Mouse (Mus musculus) stomach, postnatal 0 days (tissue): ENCODE data around the gene Bbof1. TPM values are rescaled to one million over a fixed set of nuclear protein-coding genes. Genes with fewer than 3 reads are reported as not detected.
A peak's percentile ranks its signal among the peaks of the same experiment; 100 is the strongest.

Experiments used
- ATAC-seq: fragments of 200-750 bp; cut with Nextera tagmentation; 2 replicates; pipeline ENCODE4 v1.8.0; 2017; ENCODE audit not compliant: low FRiP score, low TSS enrichment
- DNase-seq: peaks from one replicate; pipeline ENCODE4 v3.0.0-alpha.2; 2016; ENCODE audit warnings: low spot score
- H3K27ac ChIP-seq: fragments of 300-500 bp; sonication (generic); replicated peaks from 2 replicates; pipeline ENCODE4 v1.5.1; 2014; ENCODE audit warnings: mild to moderate bottlenecking, control low read depth
- H3K27me3 ChIP-seq: fragments of 300-500 bp; sonication (generic); 2 replicates; pipeline ENCODE4 v1.6.1; 2014; ENCODE audit warnings: low read length; ENCODE audit not compliant: control insufficient read depth, insufficient read depth
- H3K36me3 ChIP-seq: fragments of 300-500 bp; sonication (generic); 2 replicates; pipeline ENCODE4 v1.6.1; 2014; ENCODE audit warnings: low read length, mixed read lengths; ENCODE audit not compliant: control insufficient read depth, insufficient read depth
- H3K4me1 ChIP-seq: fragments of 300-500 bp; sonication (generic); replicated peaks from 2 replicates; pipeline ENCODE4 v1.6.1; 2014; ENCODE audit warnings: antibody characterized with exemption; ENCODE audit not compliant: control insufficient read depth, insufficient read depth
- H3K4me2 ChIP-seq: fragments of 300-500 bp; sonication (generic); replicated peaks from 2 replicates; pipeline ENCODE4 v1.6.1; 2014; ENCODE audit warnings: low read depth, mild to moderate bottlenecking, control low read depth, moderate library complexity
- H3K4me3 ChIP-seq: fragments of 300-500 bp; sonication (generic); 2 replicates; pipeline ENCODE4 v1.5.1; 2014; ENCODE audit warnings: low read depth, low read length, control low read depth
- H3K9ac ChIP-seq: fragments of 300-500 bp; sonication (generic); 2 replicates; pipeline ENCODE4 v1.6.1; 2014; ENCODE audit warnings: mild to moderate bottlenecking, low read length, control low read depth, mixed read lengths
- H3K9me3 ChIP-seq: fragments of 300-500 bp; sonication (generic); 2 replicates; pipeline ENCODE4 v1.6.1; 2016; ENCODE audit warnings: low read length; ENCODE audit not compliant: control insufficient read depth
- CTCF ChIP-seq: IDR thresholded peaks from 2 replicates; pipeline ENCODE4 v1.5.1; 2016; ENCODE audit warnings: antibody characterized with exemption, low read depth, mild to moderate bottlenecking, moderate library complexity
- EP300 ChIP-seq: optimal IDR thresholded peaks from 2 replicates; pipeline ENCODE3; 2016; ENCODE audit warnings: antibody characterized with exemption
- WGBS: fragments of 180-500 bp; shearing (Covaris S2); extraction: QIAGEN DNeasy Blood & Tissue Kit; methylation state at CpG from one replicate; pipeline ENCODE4 v1.1.7; 2014; 5-methylcytosine and 5-hydroxymethylcytosine counted together
- polyA plus RNA-seq: library from polyadenylated mRNA; unstranded; fragments of >200 nt; fragmentation: Nextera tagmentation; extraction: Ambion mirVana; gene quantifications from 2 replicates; pipeline ENCODE4 v1.2.1, GENCODE M21; 2015

Bbof1 gene
- polyA plus RNA-seq, 1 experiment from 2014 or later = 0.68 TPM

DNA sequence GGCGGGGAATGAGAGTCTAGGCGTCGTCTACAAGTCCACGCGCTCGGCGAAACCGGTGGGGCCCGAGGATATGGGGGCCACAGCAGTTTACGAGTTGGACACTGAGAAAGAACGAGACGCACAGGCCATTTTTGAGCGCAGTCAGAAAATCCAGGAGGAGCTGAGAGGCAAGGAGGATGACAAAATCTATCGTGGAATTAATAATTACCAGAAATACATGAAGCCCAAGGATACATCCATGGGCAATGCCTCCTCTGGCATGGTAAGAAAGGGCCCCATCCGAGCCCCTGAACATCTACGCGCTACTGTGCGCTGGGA is 8.7 kb downstream of the Bbof1 start:
- Histone ChIP-seq H3K36me3 (no peaks in the 10 kb centered on the region), H3K9ac (peak overlapping the region; percentile 75), H3K27me3 (no peaks in the 10 kb centered on the region), H3K4me1 (no peaks in the 10 kb centered on the region), H3K4me2 (peak overlapping the region; percentile 62), H3K4me3 (peak overlapping the region; percentile 59), H3K27ac (peak overlapping the region; percentile 75; the same call in 1 of the 2 replicates), H3K9me3 (no peaks in the 10 kb centered on the region)
- ATAC-seq (no peak), DNase-seq (no peak)
- 37% methylated on average over 18 of the region's 18 CpGs for WGBS
- TF ChIP-seq CTCF (no peak), EP300 (no peak)

GRCm38 (mm10) chr12:84423990-84424389 is 15.1 kb downstream of the Bbof1 start:
- no peaks in the 10 kb centered on the region for H3K4me1 ChIP-seq
- no peaks in the 10 kb centered on the region for H3K36me3 ChIP-seq
- no peak overlapping the region for H3K4me3 ChIP-seq
- no peaks in the 10 kb centered on the region for H3K27me3 ChIP-seq
- no peak overlapping the region for H3K27ac ChIP-seq
- H3K9me3 ChIP-seq = no peaks in the 10 kb centered on the region
- TF ChIP-seq CTCF (no peak), EP300 (no peak)
- no peak overlapping the region for H3K4me2 ChIP-seq
- no peak overlapping the region for H3K9ac ChIP-seq
- 54% methylated on average over 3 of the region's 3 CpGs for WGBS
- DNase-seq = no peak
- no peak for ATAC-seq

DNA sequence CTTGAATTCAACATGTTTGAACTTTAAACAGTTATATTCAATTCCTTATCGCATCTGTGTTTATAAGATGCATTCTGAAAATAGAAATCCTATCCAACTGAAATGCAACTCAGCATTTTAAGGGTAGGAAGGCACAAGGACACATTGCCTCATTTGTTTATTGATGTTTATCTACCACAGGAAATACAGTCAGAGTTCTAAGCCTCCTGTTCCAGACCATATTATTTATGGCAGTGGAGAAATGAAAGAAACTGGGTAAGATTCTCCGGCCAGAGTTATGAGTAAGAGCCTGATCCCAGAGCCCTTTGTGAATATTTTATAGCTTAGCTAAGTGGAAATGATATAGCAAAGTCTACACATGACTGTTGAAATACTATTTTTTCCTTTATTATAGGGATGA is 21.0 kb downstream of the Bbof1 start:
- ATAC-seq (no peak), DNase-seq (no peak)
- 60% methylated on average over 2 of the region's 2 CpGs for WGBS

GRCm38 (mm10) chr12:84438697-84439096 is 29.8 kb downstream of the Bbof1 start:
- WGBS = 59% methylated on average over 2 of the region's 2 CpGs
- H3K4me3 ChIP-seq = no peak overlapping the region
- DNase-seq (no peak), ATAC-seq (no peak)
- no peaks in the 10 kb centered on the region for H3K9me3 ChIP-seq
- H3K36me3 ChIP-seq = peaks cover 6% of the 10 kb centered on the region
- H3K4me1 ChIP-seq = no peaks in the 10 kb centered on the region
- no peak overlapping the region for H3K27ac ChIP-seq
- no peaks in the 10 kb centered on the region for H3K27me3 ChIP-seq
- no peak overlapping the region for H3K4me2 ChIP-seq
- TF ChIP-seq CTCF = no peak
- no peak for TF ChIP-seq EP300
- H3K9ac ChIP-seq = no peak overlapping the region

More for the DNA sequence above, 21.0 kb downstream of the Bbof1 start:
- Histone ChIP-seq H3K4me3 (no peak overlapping the region), H3K9ac (no peak overlapping the region), H3K27me3 (no peaks in the 10 kb centered on the region), H3K4me2 (no peak overlapping the region), H3K36me3 (peaks cover 12% of the 10 kb centered on the region; the same call in 1 of the 2 replicates), H3K4me1 (no peaks in the 10 kb centered on the region), H3K9me3 (no peaks in the 10 kb centered on the region), H3K27ac (no peak overlapping the region)
- no peak for TF ChIP-seq CTCF
- no peak for TF ChIP-seq EP300

DNA sequence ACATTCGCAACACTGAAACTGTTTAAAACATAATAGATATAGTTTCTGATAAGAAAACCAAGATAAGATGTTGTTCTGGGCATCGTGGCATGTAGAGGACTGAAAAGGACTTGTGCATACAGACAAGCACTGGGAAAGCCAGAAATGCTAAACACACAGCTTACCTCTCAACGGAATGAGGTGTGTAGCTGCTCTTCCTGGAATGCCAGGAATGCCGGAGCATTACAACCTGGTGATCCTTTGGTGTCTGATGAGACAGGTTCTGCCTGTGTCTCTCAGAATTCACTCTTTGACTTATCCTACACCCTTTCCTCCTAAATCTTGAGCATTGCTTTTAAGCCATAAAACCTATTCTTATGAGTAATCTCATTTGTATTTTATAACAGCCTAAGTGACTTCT is 33.7 kb downstream of the Bbof1 start:
- TF ChIP-seq EP300 (no peak), CTCF (no peak)
- no peak for ATAC-seq

GRCm38 (mm10) chr12:84447386-84447785 is 38.5 kb downstream of the Bbof1 start:
- H3K4me2 ChIP-seq = no peak overlapping the region
- no peak overlapping the region for H3K27ac ChIP-seq
- no peaks in the 10 kb centered on the region for H3K4me1 ChIP-seq
- 74% methylated on average over 1 of the region's 1 CpGs for WGBS
- TF ChIP-seq CTCF (no peak), EP300 (no peak)
- ATAC-seq (no peak), DNase-seq (no peak)
- no peaks in the 10 kb centered on the region for H3K27me3 ChIP-seq
- H3K9ac ChIP-seq = no peak overlapping the region
- H3K4me3 ChIP-seq = no peak overlapping the region
- H3K36me3 ChIP-seq = no peaks in the 10 kb centered on the region
- no peaks in the 10 kb centered on the region for H3K9me3 ChIP-seq

More for the DNA sequence above, 33.7 kb downstream of the Bbof1 start:
- H3K4me3 ChIP-seq = no peak overlapping the region
- H3K27ac ChIP-seq = no peak overlapping the region
- H3K4me1 ChIP-seq = no peaks in the 10 kb centered on the region
- H3K9ac ChIP-seq = no peak overlapping the region
- WGBS = 61% methylated on average over 4 of the region's 4 CpGs
- no peaks in the 10 kb centered on the region for H3K9me3 ChIP-seq
- DNase-seq = no peak
- peaks cover 4% of the 10 kb centered on the region for H3K36me3 ChIP-seq
- H3K27me3 ChIP-seq = no peaks in the 10 kb centered on the region
- no peak overlapping the region for H3K4me2 ChIP-seq
